Mouse (Mus musculus): ENCODE measurements around the gene Lad1.
A peak's percentile ranks its signal among the peaks of the same experiment; 100 is the strongest.

Gene Lad1

GRCm38 (mm10) chr1:135877248-135877647 is 58.9 kb downstream of the Lad1 start:
- no peak for DNase-seq (ENCODE audit: low read depth, low spot score)

GRCm38 (mm10) chr1:135882385-135883109 is 64.1 kb downstream of the Lad1 start:
- DNase-seq (ENCODE audit: low read depth, low spot score) = peak; percentile 77
